Mouse (Mus musculus): Measurements from ENCODE around the gene Ms4a15.

DNA sequence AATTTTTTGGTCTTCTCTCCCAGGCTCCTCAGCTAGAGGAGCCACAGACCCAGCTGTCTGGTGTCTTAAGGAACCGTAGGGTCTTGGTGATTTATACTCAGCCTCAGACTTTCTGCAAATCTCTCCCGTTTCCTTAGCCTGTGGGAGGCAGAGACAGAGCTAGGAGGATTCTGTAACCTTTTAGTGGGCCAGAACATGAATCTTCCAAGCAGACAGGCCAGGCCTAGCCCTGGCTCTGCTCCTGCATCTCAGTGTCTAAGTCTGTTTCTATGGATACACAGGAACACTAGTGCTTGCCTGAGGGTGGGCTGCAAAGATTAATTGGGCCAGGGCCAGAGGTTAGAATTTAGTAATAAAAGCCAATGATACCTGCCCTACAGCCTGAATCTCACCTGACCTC lies 19.9 kb downstream of the Ms4a15 start:
- TF ChIP-seq NRF1 (IDR thresholded peaks at IDR 0.05; ENCODE audit: insufficient read depth, low read depth, low read length, poor library complexity, severe bottlenecking): no peak
- TF ChIP-seq POLR2A (IDR thresholded peaks at IDR 0.05; ENCODE audit: control insufficient read depth in 1 of 2, insufficient read depth in 1 of 2, low read depth in 1 of 2, low read length in 2 of 2, poor library complexity in 1 of 2): no peak
- TF ChIP-seq CTCF (IDR thresholded peaks at IDR 0.05 in 2 of 3, conservative IDR thresholded peaks at IDR 0.05 in 1 of 3; ENCODE audit: control insufficient read depth in 1 of 3, insufficient read depth in 1 of 3, low read depth in 2 of 3, low read length in 3 of 3, poor library complexity in 1 of 3, severe bottlenecking in 1 of 3): no peak
- no peak for TF ChIP-seq KAT2A (conservative IDR thresholded peaks at IDR 0.05; ENCODE audit: low read depth, low read length)
- TF ChIP-seq HCFC1 (IDR thresholded peaks at IDR 0.05; ENCODE audit: low read depth, low read length): no peak
- TF ChIP-seq ZMIZ1 (IDR thresholded peaks at IDR 0.05; ENCODE audit: low read depth, low read length): no peak
- no peak for TF ChIP-seq E2F4 (IDR thresholded peaks at IDR 0.05; ENCODE audit: borderline replicate concordance, low read depth, low read length)
- no peak for TF ChIP-seq ZNF384 (IDR thresholded peaks at IDR 0.05; ENCODE audit: low read depth, low read length)
- no peak for TF ChIP-seq MXI1 (IDR thresholded peaks at IDR 0.05; ENCODE audit: low read depth, low read length)
- no peak for TF ChIP-seq GATA1 (IDR thresholded peaks at IDR 0.05; ENCODE audit: low read depth, low read length)
- TF ChIP-seq MYB (IDR thresholded peaks at IDR 0.05; ENCODE audit: low read depth, low read length): no peak
- TF ChIP-seq POLR2AphosphoS2 (IDR thresholded peaks at IDR 0.05; ENCODE audit: low read length): no peak
- no peak for TF ChIP-seq USF1 (IDR thresholded peaks at IDR 0.05; ENCODE audit: low read depth, low read length)
- TF ChIP-seq ZC3H11A (IDR thresholded peaks at IDR 0.05; ENCODE audit: low read depth, low read length): no peak
